Mouse (Mus musculus): ENCODE measurements around the gene Pdgfb.

GRCm38 (mm10) chr15:79947681-79948080, 67.1 kb downstream of the Pdgfb start:
- TF ChIP-seq CTCF (IDR thresholded peaks at IDR 0.05; ENCODE audit: low read depth) (no peak), EP300 (IDR thresholded peaks at IDR 0.05; ENCODE audit: low read depth) (no peak)
